Comparison of ENCODE assay signal across 8 mouse cellular contexts in the genomic region with DNA sequence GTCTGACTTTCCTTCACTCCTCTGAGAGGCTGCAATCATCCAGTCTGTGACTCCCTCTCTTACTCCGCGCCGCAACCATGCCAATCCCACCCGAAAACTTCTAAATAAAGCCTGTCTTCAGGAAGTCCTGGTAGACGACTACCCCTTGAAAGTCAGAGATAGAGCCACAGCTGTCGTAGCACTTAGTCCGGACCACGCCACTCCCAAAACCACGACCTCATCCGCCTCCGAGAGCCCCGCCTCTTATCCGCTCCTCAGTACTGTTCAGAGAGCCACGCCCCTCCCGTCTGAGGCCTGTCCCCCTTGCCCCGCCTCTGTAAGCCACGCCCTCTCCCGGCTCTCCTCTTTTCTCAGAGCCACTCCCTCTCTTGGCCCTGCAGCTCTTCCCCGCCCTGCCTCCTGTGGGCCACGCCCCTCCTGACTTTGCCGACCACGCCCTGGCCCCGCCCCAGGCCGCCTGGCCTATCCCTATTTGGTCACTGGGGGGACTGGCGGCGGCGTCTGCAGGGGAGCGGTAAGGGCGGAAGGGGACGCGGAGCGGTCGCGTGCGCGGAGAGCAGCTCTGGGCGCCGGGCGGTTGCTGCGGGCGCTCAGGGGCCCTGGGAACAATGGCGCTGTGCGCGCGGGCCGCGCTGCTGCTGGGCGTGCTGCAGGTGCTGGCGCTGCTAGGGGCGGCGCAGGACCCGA. TPM values are rescaled to one million over a fixed set of nuclear protein-coding genes. Genes with fewer than 3 reads are reported as not detected.
A peak's percentile ranks its signal among the peaks of the same experiment; 100 is the strongest.
DNase-seq lines count a peak whose midpoint lies in the region; ATAC-seq and TF ChIP-seq lines count a peak whose summit lies in the region.

A gene (plus strand): TSS at position 428 of the 687 bp plus-strand sequence.

- TF ChIP-seq CTCF in heart, adult 2 months (IDR thresholded peaks at IDR 0.05) = peak; percentile 61

- H3K9ac ChIP-seq in embryonic facial prominence, embryonic 14.5 days (ENCODE audit: low read depth, low read length) = peak within 1 kb of the TSS; percentile 81
- peak within 1 kb of the TSS; percentile 89 for H3K9ac ChIP-seq in heart, adult 2 months (ENCODE audit: low read depth, low read length)
- peak within 1 kb of the TSS; percentile 79 for H3K9ac ChIP-seq in limb, embryonic 13.5 days
- H3K9ac ChIP-seq in midbrain, embryonic 16.5 days (ENCODE audit: low read depth, low read length) = peak within 1 kb of the TSS; percentile 80

- H3K4me2 ChIP-seq in embryonic facial prominence, embryonic 14.5 days (ENCODE audit: low read depth, low read length) = peak within 1 kb of the TSS; percentile 81
- peak within 1 kb of the TSS; percentile 76 for H3K4me2 ChIP-seq in limb, embryonic 13.5 days (replicated peaks)
- peak within 1 kb of the TSS; percentile 95 for H3K4me2 ChIP-seq in midbrain, embryonic 16.5 days (ENCODE audit: low read length)

- peak; percentile 95 for ATAC-seq in embryonic facial prominence, embryonic 14.5 days (ENCODE audit: low read depth)
- peak; percentile 98 for ATAC-seq in limb, embryonic 13.5 days (ENCODE audit: low FRiP score, low read depth)
- ATAC-seq in midbrain, embryonic 16.5 days = peak; percentile 94

- 0% methylated on average over 35 of the region's 52 CpGs for WGBS in embryonic facial prominence, embryonic 14.5 days
- under 1% methylated on average over 52 of the region's 52 CpGs for WGBS in heart, adult 2 months
- under 1% methylated on average over 39 of the region's 52 CpGs for WGBS in limb, embryonic 13.5 days
- 0% methylated on average over 41 of the region's 52 CpGs for WGBS in midbrain, embryonic 16.5 days

- H3K36me3 ChIP-seq in embryonic facial prominence, embryonic 14.5 days (ENCODE audit: control insufficient read depth, insufficient read depth, low read length) = peaks cover 5% of the 10 kb centered on the region; the same call in 1 of the 2 replicates
- H3K36me3 ChIP-seq in heart, adult 2 months (ENCODE audit: control insufficient read depth, insufficient read depth, low read length) = peaks cover 25% of the 10 kb centered on the region
- peaks cover 6% of the 10 kb centered on the region for H3K36me3 ChIP-seq in limb, embryonic 13.5 days
- H3K36me3 ChIP-seq in midbrain, embryonic 16.5 days (ENCODE audit: control insufficient read depth, insufficient read depth, low read length) = no peaks in the 10 kb centered on the region

- peaks cover 2% of the 10 kb centered on the region; the same call in 1 of the 2 replicates for H3K79me2 ChIP-seq in heart, adult 2 months (replicated peaks; ENCODE audit: control insufficient read depth, insufficient read depth, low read length)

- intact Hi-C loops in heart, adult 2 months (cut with DNase I) = loop anchor here (1.0 to 10.0 kb wide), 3 partner anchors 49 to 241 kb away; a partner anchor contains a TSS

- peaks cover 4% of the 10 kb centered on the region for H3K9me3 ChIP-seq in embryonic facial prominence, embryonic 14.5 days (ENCODE audit: control insufficient read depth, low read length)
- H3K9me3 ChIP-seq in limb, embryonic 13.5 days = peaks cover 4% of the 10 kb centered on the region; the same call in 1 of the 2 replicates
- 0 out of 2 replicates have a peak, but pooled peaks cover 2% of the 10 kb centered on the region for H3K9me3 ChIP-seq in midbrain, embryonic 16.5 days (replicated peaks; ENCODE audit: control insufficient read depth, low read length, poor library complexity, severe bottlenecking)

- peak; percentile 80 for TF ChIP-seq POLR2A in heart, adult 2 months (IDR thresholded peaks at IDR 0.05; ENCODE audit: insufficient read depth, low read depth, low read length)

- TF ChIP-seq EP300 in heart, adult 2 months (IDR thresholded peaks at IDR 0.05; ENCODE audit: insufficient read depth, low read depth, low read length) = peak; percentile 67

- H3K27ac ChIP-seq in embryonic facial prominence, embryonic 14.5 days (replicated peaks; ENCODE audit: low read depth, low read length) = peak within 1 kb of the TSS; percentile 86
- peak within 1 kb of the TSS; percentile 90 for H3K27ac ChIP-seq in heart, adult 2 months
- H3K27ac ChIP-seq in limb, embryonic 13.5 days = peak within 1 kb of the TSS; percentile 48; the same call in 1 of the 2 replicates
- H3K27ac ChIP-seq in midbrain, embryonic 16.5 days (ENCODE audit: low read length) = peak within 1 kb of the TSS; percentile 5

- H3K27me3 ChIP-seq in embryonic facial prominence, embryonic 14.5 days (replicated peaks; ENCODE audit: control insufficient read depth, insufficient read depth, low read length) = no peaks in the 10 kb centered on the region; the same call in 1 of the 2 replicates
- no peaks in the 10 kb centered on the region for H3K27me3 ChIP-seq in heart, adult 2 months (ENCODE audit: control insufficient read depth, insufficient read depth, low read length)
- peaks cover 9% of the 10 kb centered on the region; the same call in 1 of the 2 replicates for H3K27me3 ChIP-seq in limb, embryonic 13.5 days
- peaks cover 14% of the 10 kb centered on the region for H3K27me3 ChIP-seq in midbrain, embryonic 16.5 days (ENCODE audit: control insufficient read depth, insufficient read depth, low read depth, low read length)

- H3K4me1 ChIP-seq in embryonic facial prominence, embryonic 14.5 days (ENCODE audit: control insufficient read depth, insufficient read depth, low read length) = peaks cover 7% of the 10 kb centered on the region; the same call in 1 of the 2 replicates
- H3K4me1 ChIP-seq in heart, adult 2 months (ENCODE audit: control insufficient read depth, insufficient read depth, low read length) = peaks cover 10% of the 10 kb centered on the region
- peaks cover 22% of the 10 kb centered on the region for H3K4me1 ChIP-seq in limb, embryonic 13.5 days
- H3K4me1 ChIP-seq in midbrain, embryonic 16.5 days (ENCODE audit: control insufficient read depth, insufficient read depth, low read length) = peaks cover 15% of the 10 kb centered on the region

- H3K4me3 ChIP-seq in embryonic facial prominence, embryonic 14.5 days (ENCODE audit: low read depth, low read length) = peak within 1 kb of the TSS; percentile 84
- H3K4me3 ChIP-seq in heart, adult 2 months = peak within 1 kb of the TSS; percentile 95
- peak within 1 kb of the TSS; percentile 70 for H3K4me3 ChIP-seq in limb, embryonic 13.5 days
- peak within 1 kb of the TSS; percentile 82 for H3K4me3 ChIP-seq in midbrain, embryonic 16.5 days (ENCODE audit: low read depth, low read length)

- peak; percentile 99 for DNase-seq in 3T3-L1 (ENCODE audit: low read depth, low spot score)
- peak; percentile 93 to 99 for DNase-seq in adrenal gland, postnatal 4 days (ENCODE audit: low spot score in 2 of 2)
- peak; percentile 100 for DNase-seq in embryonic facial prominence, embryonic 14.5 days (ENCODE audit: low spot score)
- DNase-seq in heart, adult 2 months = peak; percentile 99 to 100
- DNase-seq in kidney, adult 8-10 months = peak; percentile 99 to 100
- peak; percentile 98 to 100 for DNase-seq in spleen, postnatal 10 days (ENCODE audit: low spot score in 2 of 2)

RNA-seq across cellular contexts. Expression of the gene that starts here (rescaled TPM):
- 100 to 1,000 TPM in 1 of 2 experiments, 10 to 100 TPM in 1; 94.1 to 102 TPM for total RNA-seq in adrenal gland, postnatal 4 days (2021)
- polyA plus RNA-seq in embryonic facial prominence, embryonic 14.5 days (2014; fragmentation: Nextera tagmentation; extraction: Ambion mirVana) = 129 and 130 TPM in 2 replicates
- 10 to 100 TPM; 38.8 to 44.8 TPM for total RNA-seq in heart, adult 2 months (2021)
- 35.6 and 63.3 TPM in 2 replicates for polyA plus RNA-seq in heart, adult 2 months (2012; rRNA removed)
- polyA plus RNA-seq in limb, embryonic 13.5 days (2015; fragmentation: Nextera tagmentation; extraction: Ambion mirVana) = 71.7 and 73.1 TPM in 2 replicates
- polyA plus RNA-seq in midbrain, embryonic 16.5 days (2015; fragmentation: Nextera tagmentation; extraction: Ambion mirVana) = 14.5 and 15.3 TPM in 2 replicates

Comparison
In these comparisons a context has a peak if more than half of its experiments do, and no peak if none do; other contexts are left out.
1. Peak in every context shown above with its lines: DNase-seq, ATAC-seq, H3K4me3 ChIP-seq and H3K27ac ChIP-seq.
2. H3K27ac ChIP-seq: peak in every context shown above with its lines; median percentile 90 in heart, adult 2 months; 86 in embryonic facial prominence, embryonic 14.5 days; 48 in limb, embryonic 13.5 days; 5 in midbrain, embryonic 16.5 days.